Mouse (Mus musculus) kidney, postnatal 36 days (tissue): Measurements from ENCODE around the gene Pkd1.

Source experiments
- DNase-seq, 2 experiments: peaks; one replicate each; pipeline ENCODE4 v3.0.0; 2021 to 2022; ENCODE audit warnings: mixed read lengths in 2 of 2

The Pkd1 gene

GRCm38 (mm10) chr17:24549618-24550415 is at the start of gene Pkd1:
Pkd1 (plus strand) TSS chr17:24549834.
- peak; percentile 99 for DNase-seq

DNA sequence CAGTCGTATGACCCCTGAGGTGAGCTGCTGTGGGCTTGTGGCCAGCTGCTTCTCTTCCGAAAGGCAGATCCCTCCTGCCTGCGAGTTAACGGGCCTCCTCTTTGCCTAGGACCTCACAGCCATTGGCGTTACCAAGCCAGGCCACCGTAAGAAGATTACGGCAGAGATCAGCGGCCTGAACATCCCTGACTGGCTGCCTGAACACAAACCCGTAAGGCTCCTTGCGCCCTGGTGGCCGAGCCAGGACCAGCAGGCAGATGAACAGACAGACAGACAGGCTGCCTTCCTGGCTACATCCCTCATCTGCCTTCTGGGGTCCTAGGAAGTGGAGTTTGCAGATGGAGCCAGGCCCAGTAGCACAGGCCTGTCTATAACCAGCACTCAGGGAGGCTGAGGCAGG is 47.4 kb upstream of the Pkd1 start:
- DNase-seq, result peak in 1 of 2 experiments; percentile 30

GRCm38 (mm10) chr17:24504085-24504484 is 45.5 kb upstream of the Pkd1 start:
- DNase-seq, result no peak

DNA sequence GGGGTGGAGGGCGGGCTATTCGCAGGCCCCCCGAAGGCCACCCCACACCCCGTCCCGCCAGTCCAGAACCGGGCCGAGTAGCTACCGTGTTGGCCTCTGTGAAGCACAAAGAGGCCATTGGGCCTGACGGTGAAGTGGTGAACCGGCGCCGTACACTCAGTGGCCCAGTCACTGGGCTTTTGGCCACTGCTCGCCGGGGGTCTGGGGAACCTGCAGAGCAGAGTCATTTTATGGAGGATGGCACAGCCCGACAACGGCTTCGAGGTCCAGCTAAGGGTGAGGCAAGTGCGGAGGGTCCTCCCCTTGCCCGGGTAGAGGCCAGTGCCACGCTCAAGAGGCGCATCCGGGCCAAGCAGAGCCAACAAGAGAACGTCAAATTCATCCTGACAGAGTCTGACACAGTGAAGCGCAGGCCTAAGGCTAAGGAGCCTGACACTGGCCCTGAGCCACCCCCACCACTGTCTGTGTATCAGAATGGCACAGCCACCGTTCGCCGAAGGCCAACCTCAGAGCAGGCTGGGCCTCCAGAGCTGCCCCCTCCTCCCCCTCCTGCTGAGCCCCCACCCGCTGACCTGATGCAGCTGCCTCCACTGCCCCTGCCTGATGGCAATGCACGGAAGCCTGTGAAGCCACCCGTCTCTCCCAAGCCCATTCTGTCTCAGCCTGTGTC is 44.2 kb upstream of the Pkd1 start:
- no peak for DNase-seq

- DNase-seq, result peak in 1 of 2 experiments; percentile 29
Observed at GRCm38 (mm10) chr17:24506332-24507070, 43.1 kb upstream of the Pkd1 start.

DNA sequence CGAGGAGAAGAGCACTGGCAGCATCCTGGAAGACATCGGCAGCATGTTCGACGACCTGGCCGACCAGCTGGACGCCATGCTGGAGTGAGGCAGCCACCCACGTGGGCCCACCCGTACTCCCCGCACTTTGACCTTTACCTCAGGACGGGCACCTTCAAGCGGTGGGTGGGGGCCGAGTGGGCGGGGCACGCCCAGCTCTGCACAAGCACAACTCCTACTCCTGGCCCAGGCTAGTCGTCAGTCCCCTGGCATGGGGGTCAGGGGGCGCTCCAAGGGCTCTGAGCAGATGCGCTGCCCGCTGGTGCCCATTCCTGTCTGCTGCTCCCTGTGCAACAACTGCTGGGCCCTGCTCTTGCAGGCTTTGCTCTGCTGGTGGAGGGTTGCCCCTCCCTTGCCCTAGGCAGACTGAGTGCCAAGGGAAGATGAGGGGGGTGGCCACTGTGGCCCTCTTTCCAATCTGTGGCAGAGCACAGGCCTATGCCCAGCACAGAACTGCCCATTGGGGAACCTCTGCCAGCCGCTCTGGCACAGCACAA is 42.4 kb upstream of the Pkd1 start:
- DNase-seq, result peak; percentile 12 to 44

GRCm38 (mm10) chr17:24507806-24508460 is 41.7 kb upstream of the Pkd1 start:
- DNase-seq, result no peak

- DNase-seq, result peak; percentile 49 to 83
Observed at GRCm38 (mm10) chr17:24513609-24514008, 36.0 kb upstream of the Pkd1 start.

DNA sequence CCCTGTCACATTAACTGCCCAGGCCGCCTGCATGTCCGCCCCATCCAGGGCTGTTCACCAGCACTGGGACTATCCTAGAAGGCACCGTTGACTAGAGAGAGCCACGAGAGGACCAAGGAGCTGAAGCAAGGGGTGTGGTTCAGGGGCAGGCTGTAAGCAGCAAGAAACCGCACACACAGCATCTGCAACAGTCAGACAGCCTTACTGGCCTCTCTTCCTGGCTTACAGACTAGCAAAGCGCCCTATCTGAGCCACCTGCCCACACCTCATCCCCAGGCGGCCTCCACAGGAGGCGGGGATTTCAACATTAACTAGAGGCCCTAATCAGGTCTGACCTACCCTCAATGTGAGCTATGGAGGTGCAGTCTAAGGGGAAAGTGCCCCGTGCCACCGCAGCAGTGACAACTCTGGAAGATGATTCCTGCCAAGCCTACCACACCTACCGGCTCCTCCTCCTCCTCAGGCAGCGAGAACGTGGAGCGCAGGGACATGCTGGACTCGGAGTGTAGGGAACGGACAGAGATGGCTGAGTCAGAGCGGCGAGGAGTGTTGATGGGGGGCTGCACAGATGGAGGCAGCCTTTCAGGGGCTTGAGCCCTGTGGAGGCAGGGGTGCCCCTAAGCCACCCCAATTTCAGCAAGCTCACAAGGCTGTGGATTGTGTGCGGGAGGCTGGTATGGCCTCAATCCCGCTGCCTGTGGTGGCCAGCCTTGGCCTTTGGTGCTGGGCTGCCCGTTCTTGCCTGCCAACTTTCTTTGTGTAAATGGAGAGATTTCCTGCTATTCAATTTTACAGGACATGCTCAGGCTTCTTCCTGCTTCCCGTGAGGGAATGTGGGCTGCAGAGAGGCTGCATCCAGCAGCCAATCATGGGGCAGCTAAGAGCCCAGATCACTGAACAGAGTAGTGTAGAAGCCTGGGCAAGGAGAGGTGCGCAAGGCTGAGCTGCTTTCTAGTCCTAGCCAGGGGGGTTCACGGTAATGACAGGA is 35.1 kb upstream of the Pkd1 start:
- DNase-seq, result peak; percentile 45 to 47

DNA sequence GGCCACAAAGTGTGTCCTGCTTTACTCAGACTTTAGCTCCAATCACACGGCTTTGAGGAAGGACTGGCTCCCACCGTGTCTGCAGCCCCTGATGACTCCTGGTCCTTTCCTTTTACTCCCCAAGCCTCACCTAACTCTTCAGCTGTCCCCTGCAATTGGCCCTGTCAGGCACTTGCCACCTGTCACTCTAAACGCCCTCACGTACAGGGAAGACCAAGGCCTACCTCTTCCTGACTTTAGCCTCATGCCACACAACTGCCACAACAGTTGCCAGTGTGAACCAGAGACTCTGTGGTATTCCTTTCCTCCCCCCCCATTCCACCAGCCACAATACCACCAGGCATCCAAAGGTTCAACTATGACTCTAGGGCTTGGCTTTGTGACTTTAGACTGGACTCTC is 29.2 kb upstream of the Pkd1 start:
- DNase-seq, result no peak

GRCm38 (mm10) chr17:24524734-24525133 is 24.9 kb upstream of the Pkd1 start:
- no peak for DNase-seq

DNA sequence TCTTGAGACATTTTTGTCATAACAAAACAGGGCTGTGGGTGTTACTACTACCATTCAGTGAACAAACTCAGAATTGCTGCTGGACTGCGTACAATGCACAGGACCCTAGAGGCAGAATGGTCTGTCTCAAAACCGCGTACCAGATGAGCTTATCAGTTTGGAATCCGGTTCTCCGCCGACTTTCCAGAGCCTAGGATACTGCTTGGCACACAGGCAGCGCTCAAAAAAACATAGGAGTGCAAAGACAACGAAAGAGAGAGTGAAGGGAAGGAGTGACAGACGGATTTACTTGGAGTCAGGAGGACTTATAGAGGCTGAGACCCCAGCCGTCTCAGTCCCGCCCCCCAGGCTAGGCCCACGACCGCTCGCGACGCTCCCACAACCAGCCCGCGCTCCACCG is 22.3 kb upstream of the Pkd1 start:
- no peak for DNase-seq

DNA sequence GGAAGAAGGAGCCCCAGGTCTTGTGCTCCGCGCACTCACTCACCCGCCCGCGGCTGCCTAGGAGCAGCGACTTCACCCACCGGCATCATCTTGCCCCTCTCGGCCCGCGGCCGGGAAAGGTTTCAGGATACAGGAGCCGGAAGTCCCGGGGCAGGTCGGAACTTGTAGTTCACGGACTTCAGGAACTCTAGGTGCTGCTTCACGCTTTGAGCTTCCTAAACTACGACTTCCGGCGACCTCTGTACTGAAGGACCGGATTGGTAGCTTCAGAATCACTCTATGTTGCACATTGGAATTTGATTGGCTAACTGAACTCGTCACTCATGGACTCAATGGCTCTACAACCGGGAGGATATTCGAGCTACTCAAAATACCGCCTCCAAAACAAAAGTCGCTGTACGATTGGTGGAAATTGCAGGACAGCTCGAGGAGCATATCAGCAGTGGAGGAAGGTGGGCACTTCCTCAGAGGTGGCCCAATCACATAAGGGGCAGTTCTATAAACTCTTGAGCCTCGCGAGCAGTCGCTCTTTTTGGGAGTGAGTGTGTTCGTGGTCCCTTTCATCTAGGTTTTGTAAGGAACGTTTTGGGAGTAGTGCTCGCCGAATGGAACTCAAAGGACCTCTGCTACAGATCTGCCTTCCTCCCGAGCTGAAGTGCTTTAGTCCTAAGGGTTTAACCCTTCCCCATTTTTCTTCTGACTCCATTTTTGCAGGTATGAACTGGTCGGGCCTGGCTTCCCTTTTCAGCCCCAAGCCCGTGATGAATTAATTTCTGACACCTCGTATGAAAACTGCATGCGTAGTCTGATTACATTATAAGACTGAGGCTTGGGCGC is 21.7 kb upstream of the Pkd1 start, which contains the start of gene Traf7:
TSS of gene Traf7 (minus strand) at position 216 of the 837 bp plus-strand sequence.
- DNase-seq, result peak; percentile 95 to 100

DNA sequence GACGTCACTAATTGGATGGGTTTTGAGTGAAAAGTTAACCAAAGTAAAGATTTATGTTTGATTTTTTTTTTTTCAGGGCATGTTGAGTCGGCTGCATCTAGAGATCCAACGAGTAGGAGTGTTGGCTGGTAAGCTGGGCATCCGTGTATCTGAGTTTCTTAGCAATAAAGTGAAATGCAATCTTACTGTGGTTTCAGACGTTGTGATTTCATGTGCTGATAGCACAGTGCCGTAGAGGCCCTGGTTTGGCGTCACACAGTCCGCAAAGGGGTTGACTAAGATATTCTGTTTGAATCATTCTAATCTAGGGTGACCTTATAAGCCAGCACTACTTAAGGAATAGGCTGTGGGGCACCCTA is 21.1 kb upstream of the Pkd1 start:
- peak in 1 of 2 experiments; percentile 17 for DNase-seq

- DNase-seq, result peak; percentile 53 to 77
Observed at GRCm38 (mm10) chr17:24529007-24529451, 20.6 kb upstream of the Pkd1 start.

DNA sequence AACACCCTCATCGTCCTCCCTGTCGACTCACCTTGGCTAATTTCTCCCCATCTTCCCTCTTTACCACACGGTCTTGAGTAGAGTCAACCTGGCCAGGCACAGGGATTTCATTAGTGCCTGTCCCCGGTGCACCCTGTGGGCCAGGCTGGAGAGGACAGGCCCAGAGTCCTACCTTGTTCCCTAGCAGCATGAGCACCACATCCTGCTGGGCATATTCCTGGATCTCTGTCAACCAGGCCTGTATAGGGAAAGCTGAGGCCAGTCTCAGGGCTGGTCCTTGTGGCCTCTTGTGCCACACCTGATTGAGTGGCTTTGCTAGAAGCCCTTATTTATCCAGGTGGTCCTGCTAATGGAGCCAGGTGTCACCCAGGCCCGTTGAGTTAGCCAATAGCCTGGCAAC is 19.8 kb upstream of the Pkd1 start:
- no peak for DNase-seq

DNA sequence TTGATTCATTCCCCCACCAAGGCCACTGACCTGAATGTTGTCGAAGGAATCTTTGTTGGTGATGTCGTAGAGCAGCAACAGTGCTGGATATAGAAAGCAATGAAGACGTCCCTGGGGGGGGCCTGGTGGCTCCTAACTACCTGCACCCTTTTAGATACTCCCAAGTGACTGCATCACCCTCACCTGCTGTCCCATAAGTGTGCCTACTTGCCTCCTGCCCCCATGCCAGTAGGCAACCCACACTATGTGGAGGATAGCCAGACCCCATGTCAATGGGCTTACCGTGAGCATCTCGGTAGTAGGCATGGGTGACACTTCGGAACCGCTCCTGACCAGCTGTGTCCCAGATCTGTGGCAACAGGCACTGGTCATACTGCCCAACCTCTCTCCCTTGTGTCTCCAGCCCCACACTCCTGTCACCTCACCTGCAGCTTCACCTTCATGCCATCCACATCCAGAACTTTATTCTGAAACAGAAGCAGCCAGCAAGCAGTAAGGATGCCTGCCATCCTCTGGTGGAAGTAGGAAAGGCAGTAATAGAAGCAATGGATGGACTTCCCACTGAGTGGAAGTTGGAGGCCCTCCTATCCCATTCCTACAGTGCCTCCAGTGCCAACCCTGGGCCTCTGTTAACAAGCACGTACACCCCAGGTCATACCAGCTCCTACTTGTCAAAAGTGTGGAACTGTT is 19.1 kb upstream of the Pkd1 start:
- no peak for DNase-seq

DNA sequence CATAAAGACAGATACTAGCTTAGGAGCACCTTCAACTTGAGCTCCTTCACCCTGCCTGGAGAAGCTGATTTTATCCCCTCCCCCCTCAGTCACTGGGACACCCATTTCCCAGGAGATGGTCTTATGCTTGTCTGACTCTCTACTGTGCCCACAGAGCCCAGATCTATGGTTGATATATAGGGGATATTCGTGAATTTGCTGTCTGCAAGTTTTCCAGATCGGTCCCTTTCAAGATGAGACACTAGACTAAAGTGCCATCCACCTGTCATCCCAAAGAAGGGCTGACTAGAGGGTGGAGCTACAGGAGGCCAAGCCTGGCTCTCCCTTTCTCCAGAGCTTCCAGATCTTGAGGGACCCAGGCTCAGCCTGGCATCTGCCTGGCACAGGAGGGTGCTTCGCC is 18.6 kb upstream of the Pkd1 start:
- no peak for DNase-seq

- DNase-seq, result no peak
Observed at GRCm38 (mm10) chr17:24532045-24532444, 17.6 kb upstream of the Pkd1 start.
